Mouse (Mus musculus) ES-Bruce4 (cell line): ENCODE measurements around the gene Fstl3. TPM values are rescaled to one million over a fixed set of nuclear protein-coding genes. Genes with fewer than 3 reads are reported as not detected.

Source experiments
- H3K27ac ChIP-seq: 2 replicates; pipeline ENCODE4 v1.5.1; 2012; ENCODE audit warnings: low read length, inconsistent platforms; ENCODE audit not compliant: insufficient read depth
- H3K27me3 ChIP-seq: 2 replicates; pipeline ENCODE4 v1.6.1; 2012; ENCODE audit warnings: mild to moderate bottlenecking, low read length, inconsistent platforms; ENCODE audit not compliant: control insufficient read depth, poor library complexity, insufficient read depth, severe bottlenecking
- H3K36me3 ChIP-seq: 2 replicates; pipeline ENCODE4 v1.6.1; 2012; ENCODE audit warnings: inconsistent platforms, mild to moderate bottlenecking, low read length, moderate library complexity; ENCODE audit not compliant: control insufficient read depth, poor library complexity, insufficient read depth, severe bottlenecking
- H3K4me1 ChIP-seq: one replicate; pipeline ENCODE4 v1.8.1; 2011; ENCODE audit warnings: low read length; ENCODE audit not compliant: control insufficient read depth, insufficient read depth
- H3K4me3 ChIP-seq: 2 replicates; pipeline ENCODE4 v1.5.1; 2011; ENCODE audit warnings: low read depth, mild to moderate bottlenecking, low read length
- H3K9ac ChIP-seq: 2 replicates; pipeline ENCODE4 v1.6.1; 2012; ENCODE audit warnings: low read depth, mild to moderate bottlenecking, inconsistent platforms; ENCODE audit not compliant: poor library complexity, severe bottlenecking
- H3K9me3 ChIP-seq: replicated peaks from 2 replicates; pipeline ENCODE4 v1.6.1; 2012; ENCODE audit warnings: mild to moderate bottlenecking, low read length, inconsistent platforms; ENCODE audit not compliant: control insufficient read depth, poor library complexity, insufficient read depth, severe bottlenecking
- CTCF ChIP-seq: IDR thresholded peaks from one replicate; pipeline ENCODE4 v1.8.1; 2011; ENCODE audit warnings: low read depth, low read length
- EP300 ChIP-seq: IDR thresholded peaks from 2 replicates; pipeline ENCODE4 v1.6.1; 2011; ENCODE audit warnings: low read depth, low read length; ENCODE audit not compliant: insufficient read depth
- POLR2A ChIP-seq: IDR thresholded peaks from one replicate; pipeline ENCODE4 v1.8.1; 2011; ENCODE audit warnings: low read length; ENCODE audit not compliant: insufficient read depth
- polyA plus RNA-seq: library from polyadenylated mRNA; stranded (reverse); fragments of >200 nt; gene quantifications from 2 replicates; pipeline ENCODE4 v1.2.4, GENCODE M21; 2011; ENCODE audit warnings: low read depth; ENCODE audit not compliant: missing spikeins, insufficient read depth, insufficient read length

Gene Fstl3
- polyA plus RNA-seq, 1 experiment = 7.7 TPM

GRCm38 (mm10) chr10:79798289-79798928 lies 21.3 kb downstream of the Fstl3 start:
- no peak overlapping the region for H3K27ac ChIP-seq
- no peaks in the 10 kb centered on the region for H3K9me3 ChIP-seq
- no peak overlapping the region for H3K4me3 ChIP-seq
- TF ChIP-seq CTCF (no peak), POLR2A (no peak), EP300 (no peak)
- H3K9ac ChIP-seq = no peak overlapping the region
- no peaks in the 10 kb centered on the region for H3K27me3 ChIP-seq
- peaks cover 7% of the 10 kb centered on the region for H3K4me1 ChIP-seq
- no peaks in the 10 kb centered on the region for H3K36me3 ChIP-seq

- Histone ChIP-seq H3K36me3 (no peaks in the 10 kb centered on the region), H3K4me1 (peaks cover 7% of the 10 kb centered on the region), H3K9ac (no peak overlapping the region), H3K4me3 (no peak overlapping the region), H3K27me3 (no peaks in the 10 kb centered on the region), H3K27ac (no peak overlapping the region), H3K9me3 (no peaks in the 10 kb centered on the region)
- TF ChIP-seq EP300 (no peak), CTCF (no peak), POLR2A (no peak)
Measured at GRCm38 (mm10) chr10:79800508-79800907, 23.4 kb downstream of the Fstl3 start.

DNA sequence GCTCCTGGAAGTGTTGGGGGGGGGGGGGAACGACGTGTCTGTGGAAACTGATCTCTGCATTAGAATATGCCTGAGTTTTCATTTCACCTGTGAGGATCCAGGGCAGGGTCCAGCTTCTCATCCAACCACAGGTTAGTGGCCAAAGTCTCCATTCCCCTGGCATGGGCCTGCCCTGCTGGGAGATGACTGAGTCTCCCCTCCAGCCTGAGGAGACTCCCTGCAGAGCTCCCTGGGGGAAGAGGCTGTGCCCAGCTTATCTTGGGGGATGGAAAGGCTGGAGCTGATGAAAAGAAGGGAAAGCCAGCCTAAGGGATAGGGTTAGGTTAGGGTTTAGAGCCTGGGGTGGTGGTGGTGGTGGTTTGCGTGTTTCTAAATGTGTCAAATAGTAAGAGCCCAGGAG lies 24.8 kb downstream of the Fstl3 start:
- no peak for TF ChIP-seq POLR2A
- no peak for TF ChIP-seq CTCF
- no peak for TF ChIP-seq EP300
- peaks cover 7% of the 10 kb centered on the region for H3K4me1 ChIP-seq
- H3K9me3 ChIP-seq = no peaks in the 10 kb centered on the region
- H3K27me3 ChIP-seq = no peaks in the 10 kb centered on the region
- H3K27ac ChIP-seq = no peak overlapping the region
- H3K4me3 ChIP-seq = no peak overlapping the region
- H3K9ac ChIP-seq = no peak overlapping the region
- no peaks in the 10 kb centered on the region for H3K36me3 ChIP-seq

DNA sequence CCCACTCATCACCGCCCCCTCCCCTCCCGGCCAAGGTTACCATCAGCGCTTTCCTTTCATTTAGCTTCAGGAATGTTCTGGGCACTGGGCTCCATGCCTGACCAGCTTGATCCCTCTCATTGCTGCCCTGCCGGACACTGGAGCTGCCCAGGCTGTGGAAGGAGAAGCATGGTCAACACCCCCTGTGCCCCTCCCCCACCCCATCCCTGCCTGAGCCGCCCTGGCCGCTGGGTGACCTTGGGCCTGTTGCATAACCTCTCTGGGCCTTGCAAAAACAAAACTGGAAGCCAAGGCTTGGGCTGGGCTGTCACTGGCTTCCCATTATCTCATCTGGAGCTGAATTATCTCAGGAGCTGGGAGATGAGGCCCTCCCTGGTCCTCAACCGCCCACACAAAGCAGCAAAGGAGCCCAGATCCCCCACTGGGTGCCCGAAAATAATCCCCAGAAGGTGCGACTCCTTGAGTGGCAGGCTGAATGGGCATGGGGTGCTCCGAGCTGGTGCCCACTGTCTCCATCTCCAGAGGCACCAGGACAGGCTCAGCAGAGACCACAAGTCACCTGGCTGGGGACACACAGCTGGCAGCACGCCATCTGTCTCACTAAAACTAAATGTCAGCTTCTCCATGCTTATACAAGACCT lies 25.4 kb downstream of the Fstl3 start:
- Histone ChIP-seq H3K9me3 (no peaks in the 10 kb centered on the region), H3K4me1 (peaks cover 7% of the 10 kb centered on the region), H3K27me3 (no peaks in the 10 kb centered on the region), H3K4me3 (peak overlapping the region; percentile 17; the same call in 1 of the 2 replicates), H3K9ac (no peak overlapping the region), H3K36me3 (no peaks in the 10 kb centered on the region), H3K27ac (peak overlapping the region; percentile 5; the same call in 1 of the 2 replicates)
- peak; percentile 85 for TF ChIP-seq EP300
- TF ChIP-seq POLR2A = no peak

- Histone ChIP-seq H3K27me3 (no peaks in the 10 kb centered on the region), H3K27ac (no peak overlapping the region), H3K4me1 (peaks cover 4% of the 10 kb centered on the region), H3K4me3 (no peak overlapping the region), H3K9me3 (no peaks in the 10 kb centered on the region), H3K36me3 (no peaks in the 10 kb centered on the region), H3K9ac (no peak overlapping the region)
- TF ChIP-seq POLR2A (no peak), CTCF (no peak), EP300 (no peak)
Measured at GRCm38 (mm10) chr10:79803716-79804323, 26.7 kb downstream of the Fstl3 start.

DNA sequence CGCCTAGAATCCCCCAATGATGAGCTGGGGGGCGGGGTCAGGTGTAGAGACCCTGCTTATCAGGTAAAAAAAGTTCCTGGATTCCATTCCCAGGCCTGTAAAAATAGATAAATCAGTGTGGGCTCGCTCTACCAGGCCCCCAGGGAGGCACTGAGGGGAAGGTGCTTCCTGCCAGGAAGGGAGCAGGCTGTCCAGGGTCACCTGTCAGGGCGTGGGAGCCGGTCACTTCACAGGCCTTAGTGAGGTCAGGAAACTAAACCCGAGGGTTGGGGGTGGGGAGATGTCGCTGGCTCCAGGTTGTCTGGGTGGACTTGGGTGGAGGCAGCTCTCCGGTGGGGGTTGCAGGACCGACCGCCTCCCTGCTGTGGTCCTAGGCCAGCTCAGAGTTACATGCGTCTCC lies 28.6 kb downstream of the Fstl3 start:
- peaks cover 4% of the 10 kb centered on the region for H3K4me1 ChIP-seq
- H3K27ac ChIP-seq = no peak overlapping the region
- TF ChIP-seq EP300 (no peak), POLR2A (no peak), CTCF (no peak)
- H3K36me3 ChIP-seq = no peaks in the 10 kb centered on the region
- H3K9ac ChIP-seq = no peak overlapping the region
- H3K4me3 ChIP-seq = no peak overlapping the region
- no peaks in the 10 kb centered on the region for H3K9me3 ChIP-seq
- no peaks in the 10 kb centered on the region for H3K27me3 ChIP-seq
